Mouse (Mus musculus) midbrain, embryonic 14.5 days (tissue): ENCODE results near the gene Jph4. TPM values are rescaled to one million over a fixed set of nuclear protein-coding genes. Genes with fewer than 3 reads are reported as not detected.

ENCODE experiments used
- polyA plus RNA-seq: library from polyadenylated mRNA; unstranded; fragments of >200 nt; fragmentation: Nextera tagmentation; extraction: Ambion mirVana; gene quantifications from 2 replicates; pipeline ENCODE4 v1.2.1, GENCODE M21; 2014

Jph4 gene
- polyA plus RNA-seq, 1 experiment from 2014 or later, result 31.1 TPM

Other genes with a start within 250 kb of the Jph4 start
- 6.0 and 9.4 TPM in 2 replicates for gene Homez, start 246.0 kb downstream of the Jph4 start, polyA plus RNA-seq
- 2.1 and 4.4 TPM in 2 replicates for gene Ppp1r3e, start 239.4 kb downstream of the Jph4 start, polyA plus RNA-seq
- gene Bcl2l2, start 233.6 kb downstream of the Jph4 start, polyA plus RNA-seq, result 5.5 and 5.8 TPM in 2 replicates
- gene Gm20521, start 233.5 kb downstream of the Jph4 start, polyA plus RNA-seq, result not detected in 2 replicates
- 171 and 206 TPM in 2 replicates for gene Pabpn1, start 224.4 kb downstream of the Jph4 start, polyA plus RNA-seq
- gene Slc22a17, start 203.8 kb downstream of the Jph4 start, polyA plus RNA-seq, result 110 and 304 TPM in 2 replicates
- gene Efs, start 190.8 kb downstream of the Jph4 start, polyA plus RNA-seq, result 10.2 and 18.3 TPM in 2 replicates
- not detected in 2 replicates for gene Il25, start 184.2 kb downstream of the Jph4 start, polyA plus RNA-seq
- gene Cmtm5, start 180.7 kb downstream of the Jph4 start, polyA plus RNA-seq, result 4.2 and 4.3 TPM in 2 replicates
- 0.98 and 1.7 TPM in 2 replicates for gene Myh6, start 150.0 kb downstream of the Jph4 start, polyA plus RNA-seq
- not detected in 2 replicates for gene Gm17428, start 140.0 kb downstream of the Jph4 start, polyA plus RNA-seq
- 5.4 and 7.7 TPM in 2 replicates for gene Myh7, start 122.3 kb downstream of the Jph4 start, polyA plus RNA-seq
- gene Ngdn, start 101.5 kb downstream of the Jph4 start, polyA plus RNA-seq, result 51.7 and 54.3 TPM in 2 replicates
- gene Zfhx2, start 24.6 kb downstream of the Jph4 start, polyA plus RNA-seq, result 24.9 and 28.4 TPM in 2 replicates
- gene Thtpa, start 22.2 kb downstream of the Jph4 start, polyA plus RNA-seq, result 27.9 and 33.7 TPM in 2 replicates
- gene Ap1g2, start 10.3 kb downstream of the Jph4 start, polyA plus RNA-seq, result 6.8 and 7.6 TPM in 2 replicates
- gene Dhrs2, start 105.1 kb upstream of the Jph4 start, polyA plus RNA-seq, result 0.78 and 0.97 TPM in 2 replicates